Mouse (Mus musculus) spleen, adult 12 weeks (tissue): Measurements from ENCODE around the gene Oas2.

Experiments
- DNase-seq: peaks from one replicate; pipeline ENCODE4 v3.0.0; 2022; ENCODE audit warnings: low spot score

Oas2 gene

GRCm38 (mm10) chr5:120729319-120729718 is 20.3 kb downstream of the Oas2 start:
- no peak for DNase-seq

- DNase-seq: no peak
Measured at GRCm38 (mm10) chr5:120725811-120726455, 23.7 kb downstream of the Oas2 start.

- DNase-seq: no peak
Measured at GRCm38 (mm10) chr5:120721005-120721404, 28.6 kb downstream of the Oas2 start.

GRCm38 (mm10) chr5:120718600-120719378 is 30.9 kb downstream of the Oas2 start:
- DNase-seq: no peak

GRCm38 (mm10) chr5:120717136-120717535 is 32.5 kb downstream of the Oas2 start:
- DNase-seq: no peak

GRCm38 (mm10) chr5:120714314-120714713 is 35.3 kb downstream of the Oas2 start:
- DNase-seq: peak; percentile 66

GRCm38 (mm10) chr5:120712721-120713120 is 36.9 kb downstream of the Oas2 start:
- DNase-seq: no peak

GRCm38 (mm10) chr5:120711827-120712226 is 37.8 kb downstream of the Oas2 start, which contains the start of gene Dtx1:
TSS of gene Dtx1 (minus strand) at chr5:120711927.
- DNase-seq: no peak

GRCm38 (mm10) chr5:120711416-120711815 is 38.2 kb downstream of the Oas2 start:
- peak; percentile 56 for DNase-seq

- DNase-seq: no peak
Measured at GRCm38 (mm10) chr5:120710826-120711248, 38.8 kb downstream of the Oas2 start.

GRCm38 (mm10) chr5:120710161-120710825 is 39.4 kb downstream of the Oas2 start:
- no peak for DNase-seq

GRCm38 (mm10) chr5:120706976-120707375 is 42.7 kb downstream of the Oas2 start:
- DNase-seq: no peak

- DNase-seq: no peak
Measured at GRCm38 (mm10) chr5:120706541-120706940, 43.1 kb downstream of the Oas2 start.

GRCm38 (mm10) chr5:120704421-120704820 is 45.2 kb downstream of the Oas2 start:
- DNase-seq: no peak

- no peak for DNase-seq
Measured at GRCm38 (mm10) chr5:120703660-120704059, 46.0 kb downstream of the Oas2 start.

- no peak for DNase-seq
Measured at GRCm38 (mm10) chr5:120702969-120703368, 46.7 kb downstream of the Oas2 start.

- DNase-seq: no peak
Measured at GRCm38 (mm10) chr5:120702421-120702820, 47.2 kb downstream of the Oas2 start.

GRCm38 (mm10) chr5:120700996-120701790 is 48.5 kb downstream of the Oas2 start:
- no peak for DNase-seq

- DNase-seq: no peak
Measured at GRCm38 (mm10) chr5:120698801-120699391, 50.8 kb downstream of the Oas2 start.

GRCm38 (mm10) chr5:120698181-120698580 is 51.5 kb downstream of the Oas2 start:
- DNase-seq: no peak

GRCm38 (mm10) chr5:120696865-120697264 is 52.8 kb downstream of the Oas2 start:
- no peak for DNase-seq
